Mouse (Mus musculus) frontal cortex, postnatal 36 days (tissue): ENCODE data around the gene Lats2.

Experiments used
- DNase-seq, 2 experiments: peaks; one replicate each; pipeline ENCODE4 v3.0.0; 2022; ENCODE audit warnings: low spot score in 2 of 2

The Lats2 gene

GRCm38 (mm10) chr14:57737089-57737488 lies 21.1 kb downstream of the Lats2 start:
- DNase-seq = no peak

GRCm38 (mm10) chr14:57736141-57736540 lies 22.0 kb downstream of the Lats2 start:
- DNase-seq = no peak

GRCm38 (mm10) chr14:57732668-57733293 lies 25.4 kb downstream of the Lats2 start:
- DNase-seq = no peak

- DNase-seq = no peak
Observed at GRCm38 (mm10) chr14:57730527-57730926, 27.7 kb downstream of the Lats2 start.

- no peak for DNase-seq
Observed at GRCm38 (mm10) chr14:57729975-57730499, 28.2 kb downstream of the Lats2 start.

GRCm38 (mm10) chr14:57729364-57729763 lies 28.8 kb downstream of the Lats2 start:
- DNase-seq = no peak

- DNase-seq = no peak
Observed at GRCm38 (mm10) chr14:57726172-57726571, 32.0 kb downstream of the Lats2 start.

GRCm38 (mm10) chr14:57724473-57724872 lies 33.7 kb downstream of the Lats2 start:
- DNase-seq = no peak

- no peak for DNase-seq
Observed at GRCm38 (mm10) chr14:57718245-57718644, 39.9 kb downstream of the Lats2 start.

- DNase-seq = no peak
Observed at GRCm38 (mm10) chr14:57716601-57717245, 41.5 kb downstream of the Lats2 start.

- DNase-seq = no peak
Observed at GRCm38 (mm10) chr14:57712884-57713283, 45.3 kb downstream of the Lats2 start.

GRCm38 (mm10) chr14:57711059-57711458 lies 47.1 kb downstream of the Lats2 start:
- DNase-seq = no peak

GRCm38 (mm10) chr14:57709171-57709570 lies 49.0 kb downstream of the Lats2 start:
- no peak for DNase-seq

- no peak for DNase-seq
Observed at GRCm38 (mm10) chr14:57708580-57708979, 49.6 kb downstream of the Lats2 start.

- no peak for DNase-seq
Observed at GRCm38 (mm10) chr14:57707100-57707893, 50.9 kb downstream of the Lats2 start.

GRCm38 (mm10) chr14:57706760-57707099 lies 51.5 kb downstream of the Lats2 start:
- peak; percentile 48 to 63 for DNase-seq

GRCm38 (mm10) chr14:57705759-57706158 lies 52.4 kb downstream of the Lats2 start:
- DNase-seq = no peak

GRCm38 (mm10) chr14:57705075-57705474 lies 53.1 kb downstream of the Lats2 start:
- no peak for DNase-seq

GRCm38 (mm10) chr14:57701915-57702477 lies 56.2 kb downstream of the Lats2 start:
- no peak for DNase-seq

GRCm38 (mm10) chr14:57699461-57699970 lies 58.7 kb downstream of the Lats2 start:
- DNase-seq = no peak

GRCm38 (mm10) chr14:57699016-57699415 lies 59.2 kb downstream of the Lats2 start:
- DNase-seq = no peak

- DNase-seq = no peak
Observed at GRCm38 (mm10) chr14:57696066-57696465, 62.1 kb downstream of the Lats2 start.
